In the genomic region with DNA sequence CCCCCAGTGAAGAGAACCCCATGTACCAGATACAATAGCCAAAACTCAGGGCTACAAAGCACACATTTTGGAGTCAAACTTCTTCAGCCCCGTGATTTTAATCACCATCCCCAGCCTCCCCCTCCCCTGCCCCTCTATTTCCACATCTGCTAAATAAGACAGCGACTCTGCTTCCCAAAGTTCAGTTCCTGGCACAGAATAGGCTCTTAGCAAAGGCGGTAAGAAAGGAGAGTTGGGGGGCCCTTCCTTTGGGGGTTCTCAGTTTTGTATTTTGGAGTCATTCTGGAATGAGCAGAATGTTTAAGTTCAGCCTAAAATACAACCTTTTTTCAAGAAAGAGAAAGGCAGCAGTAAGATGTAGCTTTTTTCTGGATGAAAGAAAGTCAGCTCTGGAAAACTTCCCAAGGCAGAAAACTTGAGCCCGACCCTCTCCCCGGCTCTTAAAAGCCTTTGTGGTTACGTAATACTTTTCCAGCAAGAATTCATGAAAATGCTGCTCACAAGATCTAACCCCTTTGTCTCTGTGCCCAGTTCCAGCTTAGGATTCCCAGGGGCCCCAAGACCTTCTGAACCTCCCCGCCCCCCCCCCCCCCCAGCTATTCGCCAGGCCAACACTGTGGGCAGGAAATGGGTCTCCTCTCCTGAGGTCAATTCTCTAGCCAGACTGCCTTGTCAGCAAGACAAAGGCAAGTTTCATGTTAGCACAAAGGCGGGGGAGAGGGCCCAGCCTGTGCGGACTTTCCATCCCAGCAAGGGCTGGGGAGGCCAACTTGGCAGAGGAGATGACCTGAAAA, we compare ENCODE assay signal across 8 mouse cellular contexts. TPM values are rescaled to one million over a fixed set of nuclear protein-coding genes. Genes with fewer than 3 reads are reported as not detected.
A peak's percentile ranks its signal among the peaks of the same experiment; 100 is the strongest.
DNase-seq lines count a peak whose midpoint lies in the region; ATAC-seq and TF ChIP-seq lines count a peak whose summit lies in the region.

No protein-coding gene starts in this region.

- no peak overlapping the region; the same call in 1 of the 2 replicates for H3K4me2 ChIP-seq in lung, embryonic 15.5 days

- no peak overlapping the region for H3K4me3 ChIP-seq in heart, adult 2 months
- H3K4me3 ChIP-seq in lung, embryonic 15.5 days, result no peak overlapping the region

- no peaks in the 10 kb centered on the region for H3K36me3 ChIP-seq in heart, adult 2 months (ENCODE audit: control insufficient read depth, insufficient read depth, low read length)
- peaks cover 26% of the 10 kb centered on the region for H3K36me3 ChIP-seq in lung, embryonic 15.5 days

- H3K27me3 ChIP-seq in heart, adult 2 months (ENCODE audit: control insufficient read depth, insufficient read depth, low read length), result no peaks in the 10 kb centered on the region
- H3K27me3 ChIP-seq in lung, embryonic 15.5 days, result no peaks in the 10 kb centered on the region

- peak; percentile 40 to 54 for DNase-seq in frontal cortex, postnatal 10 days (ENCODE audit: low spot score in 2 of 2)
- DNase-seq in frontal cortex, postnatal 36 days (ENCODE audit: low spot score in 2 of 2), result no peak
- peak; percentile 23 for DNase-seq in embryo, embryonic 11.5 days (ENCODE audit: low read depth, low spot score)
- DNase-seq in heart, adult 2 months, result peak; percentile 49 to 77
- DNase-seq in kidney, adult 11 months, result peak; percentile 24
- peak; percentile 58 for DNase-seq in ovary, postnatal 36 days (ENCODE audit: low spot score)
- DNase-seq in B cell, adult 2 months, result no peak

- peak overlapping the region; percentile 48 for H3K27ac ChIP-seq in heart, adult 2 months
- H3K27ac ChIP-seq in lung, embryonic 15.5 days, result peak overlapping the region; percentile 97

- peak; percentile 95 for ATAC-seq in lung, embryonic 15.5 days (ENCODE audit: borderline replicate concordance, extremely low read depth, low FRiP score, low TSS enrichment)

- TF ChIP-seq CTCF in heart, adult 2 months (IDR thresholded peaks at IDR 0.05), result no peak

- H3K9ac ChIP-seq in heart, adult 2 months (ENCODE audit: low read depth, low read length), result no peak overlapping the region
- peak overlapping the region; percentile 24; the same call in 1 of the 2 replicates for H3K9ac ChIP-seq in lung, embryonic 15.5 days

- TF ChIP-seq EP300 in heart, adult 2 months (IDR thresholded peaks at IDR 0.05; ENCODE audit: insufficient read depth, low read depth, low read length), result no peak

- WGBS in heart, adult 2 months, result 32% methylated on average over 10 of the region's 10 CpGs
- WGBS in lung, embryonic 15.5 days, result 15% methylated on average over 10 of the region's 10 CpGs

- no peaks in the 10 kb centered on the region for H3K9me3 ChIP-seq in lung, embryonic 15.5 days

- no peak for TF ChIP-seq POLR2A in heart, adult 2 months (IDR thresholded peaks at IDR 0.05; ENCODE audit: insufficient read depth, low read depth, low read length)

- intact Hi-C loops in heart, adult 2 months (cut with DNase I), result no loop called here

- H3K4me1 ChIP-seq in heart, adult 2 months (ENCODE audit: control insufficient read depth, insufficient read depth, low read length), result peaks cover 3% of the 10 kb centered on the region
- peaks cover 27% of the 10 kb centered on the region for H3K4me1 ChIP-seq in lung, embryonic 15.5 days

- H3K79me2 ChIP-seq in heart, adult 2 months (replicated peaks; ENCODE audit: control insufficient read depth, insufficient read depth, low read length), result no peaks in the 10 kb centered on the region

RNA-seq across cellular contexts. Expression of gene Sh3pxd2b, which starts 35.9 kb away (rescaled TPM):
- 1 to 10 TPM; 3.2 to 8.5 TPM for total RNA-seq in heart, adult 2 months (2021)
- 4.0 and 5.3 TPM in 2 replicates for polyA plus RNA-seq in heart, adult 2 months (2012; rRNA removed)
- polyA plus RNA-seq in lung, embryonic 15.5 days (2015; fragmentation: Nextera tagmentation; extraction: Ambion mirVana), result 21.8 and 24.3 TPM in 2 replicates

Comparison
In these comparisons a context has a peak if more than half of its experiments do, and no peak if none do; other contexts are left out.
1. DNase-seq: peak in frontal cortex, postnatal 10 days (2 of 2), embryo, embryonic 11.5 days (single experiment), heart, adult 2 months (2 of 2), kidney, adult 11 months (single experiment) and ovary, postnatal 36 days (single experiment); none in frontal cortex, postnatal 36 days (0 of 2) and B cell, adult 2 months (0 of 2).